Mouse (Mus musculus) embryonic facial prominence, embryonic 13.5 days (tissue): ENCODE results near the gene Mief1. TPM values are rescaled to one million over a fixed set of nuclear protein-coding genes. Genes with fewer than 3 reads are reported as not detected.

ENCODE experiments used
- ATAC-seq: fragments of 200-750 bp; cut with Nextera tagmentation; 2 replicates; pipeline ENCODE4 v1.8.0; 2017; ENCODE audit warnings: low read depth; ENCODE audit not compliant: insufficient number of reproducible peaks, insufficient read depth, low FRiP score, low TSS enrichment
- H3K27ac ChIP-seq: fragments of 300-500 bp; sonication (generic); 2 replicates; pipeline ENCODE4 v1.5.1; 2015; ENCODE audit warnings: moderate library complexity, mild to moderate bottlenecking, inconsistent platforms
- H3K27me3 ChIP-seq: fragments of 300-500 bp; sonication (generic); 2 replicates; pipeline ENCODE4 v1.6.1; 2015; ENCODE audit warnings: mild to moderate bottlenecking, inconsistent platforms
- H3K36me3 ChIP-seq: fragments of 300-500 bp; sonication (generic); 2 replicates; pipeline ENCODE4 v1.6.1; 2015; ENCODE audit warnings: mild to moderate bottlenecking, inconsistent platforms
- H3K4me1 ChIP-seq: fragments of 300-500 bp; sonication (generic); 2 replicates; pipeline ENCODE4 v1.6.1; 2015; ENCODE audit warnings: inconsistent platforms
- H3K4me2 ChIP-seq: fragments of 300-500 bp; sonication (generic); 2 replicates; pipeline ENCODE4 v1.6.1; 2015; ENCODE audit warnings: moderate library complexity, mild to moderate bottlenecking, inconsistent platforms
- H3K4me3 ChIP-seq: fragments of 300-500 bp; sonication (generic); 2 replicates; pipeline ENCODE4 v1.5.1; 2015; ENCODE audit warnings: mild to moderate bottlenecking, inconsistent platforms
- H3K9ac ChIP-seq: fragments of 300-500 bp; sonication (generic); 2 replicates; pipeline ENCODE4 v1.6.1; 2015; ENCODE audit warnings: mild to moderate bottlenecking, inconsistent platforms
- H3K9me3 ChIP-seq: fragments of 300-500 bp; sonication (generic); 2 replicates; pipeline ENCODE4 v1.6.1; 2016; ENCODE audit warnings: inconsistent platforms
- WGBS: fragments of 180-500 bp; shearing (Covaris S2); methylation state at CpG from one replicate; pipeline ENCODE4 v1.1.7; 2015; ENCODE audit warnings: mixed read lengths; 5-methylcytosine and 5-hydroxymethylcytosine counted together
- polyA plus RNA-seq: library from polyadenylated mRNA; unstranded; fragments of >200 nt; fragmentation: Nextera tagmentation; extraction: Ambion mirVana; gene quantifications from 2 replicates; pipeline ENCODE4 v1.2.1, GENCODE M21; 2015

Gene Mief1
- polyA plus RNA-seq, 1 experiment from 2014 or later = 31.5 TPM

- H3K9ac ChIP-seq = no peak overlapping the region
- no peak overlapping the region for H3K4me2 ChIP-seq
- no peak overlapping the region for H3K4me3 ChIP-seq
- no peaks in the 10 kb centered on the region for H3K4me1 ChIP-seq
- WGBS = 49% methylated on average over 9 of the region's 9 CpGs
- ATAC-seq = no peak
- H3K27ac ChIP-seq = no peak overlapping the region
- H3K27me3 ChIP-seq = peaks cover 29% of the 10 kb centered on the region
- H3K9me3 ChIP-seq = no peaks in the 10 kb centered on the region
- H3K36me3 ChIP-seq = no peaks in the 10 kb centered on the region
Observed at GRCm38 (mm10) chr15:80277107-80277506, 43.3 kb downstream of the Mief1 start.

- 0% methylated on average over 6 of the region's 6 CpGs for WGBS
- no peaks in the 10 kb centered on the region for H3K36me3 ChIP-seq
- no peak for ATAC-seq
- H3K9me3 ChIP-seq = no peaks in the 10 kb centered on the region
- H3K27me3 ChIP-seq = peaks cover 34% of the 10 kb centered on the region
- no peak overlapping the region for H3K4me3 ChIP-seq
- H3K4me1 ChIP-seq = no peaks in the 10 kb centered on the region
- no peak overlapping the region for H3K9ac ChIP-seq
- no peak overlapping the region for H3K4me2 ChIP-seq
- H3K27ac ChIP-seq = no peak overlapping the region
Observed at GRCm38 (mm10) chr15:80277625-80278024, 43.8 kb downstream of the Mief1 start.

GRCm38 (mm10) chr15:80278121-80278759 lies 44.4 kb downstream of the Mief1 start:
- Histone ChIP-seq H3K4me1 (no peaks in the 10 kb centered on the region), H3K27ac (no peak overlapping the region), H3K4me3 (no peak overlapping the region), H3K4me2 (no peak overlapping the region), H3K36me3 (no peaks in the 10 kb centered on the region), H3K9ac (no peak overlapping the region), H3K27me3 (peaks cover 40% of the 10 kb centered on the region), H3K9me3 (no peaks in the 10 kb centered on the region)
- ATAC-seq = no peak
- 62% methylated on average over 5 of the region's 5 CpGs for WGBS

GRCm38 (mm10) chr15:80279053-80279452 lies 45.2 kb downstream of the Mief1 start:
- H3K36me3 ChIP-seq = no peaks in the 10 kb centered on the region
- H3K4me1 ChIP-seq = no peaks in the 10 kb centered on the region
- WGBS = 89% methylated on average over 2 of the region's 2 CpGs
- ATAC-seq = no peak
- H3K9me3 ChIP-seq = no peaks in the 10 kb centered on the region
- no peak overlapping the region for H3K4me2 ChIP-seq
- H3K4me3 ChIP-seq = no peak overlapping the region
- peaks cover 48% of the 10 kb centered on the region for H3K27me3 ChIP-seq
- no peak overlapping the region for H3K27ac ChIP-seq
- H3K9ac ChIP-seq = no peak overlapping the region

GRCm38 (mm10) chr15:80280646-80281045 lies 46.8 kb downstream of the Mief1 start:
- Histone ChIP-seq H3K9ac (no peak overlapping the region), H3K27me3 (peaks cover 60% of the 10 kb centered on the region), H3K4me3 (no peak overlapping the region), H3K4me2 (no peak overlapping the region), H3K27ac (no peak overlapping the region), H3K4me1 (no peaks in the 10 kb centered on the region), H3K36me3 (no peaks in the 10 kb centered on the region), H3K9me3 (no peaks in the 10 kb centered on the region)
- 23% methylated on average over 6 of the region's 6 CpGs for WGBS
- no peak for ATAC-seq

- H3K27me3 ChIP-seq = peaks cover 100% of the 10 kb centered on the region
- no peaks in the 10 kb centered on the region for H3K36me3 ChIP-seq
- peak within 1 kb of the TSS; percentile 51; the same call in 1 of the 2 replicates for H3K9ac ChIP-seq
- 1% methylated on average over 50 of the region's 50 CpGs for WGBS
- no peak for ATAC-seq
- H3K4me2 ChIP-seq = peak within 1 kb of the TSS; percentile 94
- H3K4me1 ChIP-seq = peaks cover 13% of the 10 kb centered on the region
- H3K27ac ChIP-seq = no peak within 1 kb of the TSS
- peak within 1 kb of the TSS; percentile 52 for H3K4me3 ChIP-seq
- no peaks in the 10 kb centered on the region for H3K9me3 ChIP-seq
Observed at GRCm38 (mm10) chr15:80286851-80287415, 53.1 kb downstream of the Mief1 start, which contains the start of gene Cacna1i. Gene Cacna1i (plus strand): TSS chr15:80287238.

- no peak for ATAC-seq
Observed at GRCm38 (mm10) chr15:80288036-80288435, 54.2 kb downstream of the Mief1 start.

GRCm38 (mm10) chr15:80289436-80289835 lies 55.6 kb downstream of the Mief1 start:
- no peak overlapping the region for H3K9ac ChIP-seq
- no peak for ATAC-seq
- H3K4me2 ChIP-seq = no peak overlapping the region
- H3K4me1 ChIP-seq = peaks cover 13% of the 10 kb centered on the region
- H3K27ac ChIP-seq = no peak overlapping the region
- H3K36me3 ChIP-seq = no peaks in the 10 kb centered on the region
- no peaks in the 10 kb centered on the region for H3K9me3 ChIP-seq
- peaks cover 80% of the 10 kb centered on the region for H3K27me3 ChIP-seq
- whole genome bisulfite sequencing = 5% methylated on average over 10 of the region's 10 CpGs
- no peak overlapping the region for H3K4me3 ChIP-seq

More at GRCm38 (mm10) chr15:80288036-80288435, 54.2 kb downstream of the Mief1 start:
- peak overlapping the region; percentile 52 for H3K4me3 ChIP-seq
- peaks cover 94% of the 10 kb centered on the region for H3K27me3 ChIP-seq
- H3K4me2 ChIP-seq = peak overlapping the region; percentile 94
- no peaks in the 10 kb centered on the region for H3K36me3 ChIP-seq
- no peak overlapping the region for H3K27ac ChIP-seq
- H3K9me3 ChIP-seq = no peaks in the 10 kb centered on the region
- 1% methylated on average over 23 of the region's 23 CpGs for WGBS
- H3K9ac ChIP-seq = peak overlapping the region; percentile 51; the same call in 1 of the 2 replicates
- peaks cover 13% of the 10 kb centered on the region for H3K4me1 ChIP-seq

- Histone ChIP-seq H3K4me2 (no peak overlapping the region), H3K27me3 (peaks cover 3% of the 10 kb centered on the region), H3K36me3 (no peaks in the 10 kb centered on the region), H3K4me3 (no peak overlapping the region), H3K9ac (no peak overlapping the region), H3K9me3 (peaks cover 5% of the 10 kb centered on the region; the same call in 1 of the 2 replicates), H3K4me1 (no peaks in the 10 kb centered on the region), H3K27ac (no peak overlapping the region)
- ATAC-seq = no peak
- WGBS = 100% methylated on average over 1 of the region's 1 CpGs
Observed at GRCm38 (mm10) chr15:80297146-80297545, 63.3 kb downstream of the Mief1 start.

Other genes with a start within 250 kb of the Mief1 start
- 2.2 and 2.9 TPM in 2 replicates for gene Pdgfb, start 219.0 kb upstream of the Mief1 start, polyA plus RNA-seq
- 7.0 and 8.7 TPM in 2 replicates for gene Syngr1, start 142.7 kb upstream of the Mief1 start, polyA plus RNA-seq
- 1,097 and 1,210 TPM in 2 replicates for gene Rpl3, start 142.2 kb upstream of the Mief1 start, polyA plus RNA-seq
- gene Tab1, start 100.9 kb upstream of the Mief1 start, polyA plus RNA-seq = 47.7 and 48.0 TPM in 2 replicates
- 7.7 and 8.3 TPM in 2 replicates for gene Mgat3, start 60.3 kb upstream of the Mief1 start, polyA plus RNA-seq
- not detected in 2 replicates for gene AC140267.1, start 1.8 kb downstream of the Mief1 start, polyA plus RNA-seq
- 115 and 123 TPM in 2 replicates for gene Atf4, start 21.2 kb downstream of the Mief1 start, polyA plus RNA-seq
- gene Rps19bp1, start 30.3 kb downstream of the Mief1 start, polyA plus RNA-seq = 67.0 and 67.3 TPM in 2 replicates
- not detected in 2 replicates for gene Cacna1i, start 53.2 kb downstream of the Mief1 start, polyA plus RNA-seq